Mouse (Mus musculus) bone marrow, adult 2 months (tissue): ENCODE measurements around the gene Mthfr.

ENCODE experiments used
- CTCF ChIP-seq: fragments of 200-500 bp; IDR thresholded peaks from 2 replicates; pipeline ENCODE4 v1.5.1; 2011; ENCODE audit warnings: low read length, control low read depth; ENCODE audit not compliant: control insufficient read depth, insufficient read depth
- POLR2A ChIP-seq: fragments of 200-500 bp; IDR thresholded peaks from 2 replicates; pipeline ENCODE4 v1.6.1; 2011; ENCODE audit warnings: low read depth, mild to moderate bottlenecking, control low read depth, low read length, borderline replicate concordance; ENCODE audit not compliant: control insufficient read depth

- TF ChIP-seq CTCF (no peak), POLR2A (no peak)
These were observed 7.7 kb downstream of the Mthfr start for GRCm38 (mm10) chr4:148046450-148047031.
